Mouse (Mus musculus) forebrain, postnatal 0 days (tissue): ENCODE results near the gene Prrg3. TPM values are rescaled to one million over a fixed set of nuclear protein-coding genes. Genes with fewer than 3 reads are reported as not detected.

Experiments used
- ATAC-seq: fragments of 200-750 bp; cut with Nextera tagmentation; 2 replicates; pipeline ENCODE4 v1.8.0; 2017; ENCODE audit warnings: mild to moderate bottlenecking, moderate library complexity
- DNase-seq: peaks from one replicate; pipeline ENCODE4 v3.0.0-alpha.2; 2015
- H3K27ac ChIP-seq: fragments of 300-500 bp; sonication (generic); 2 replicates; pipeline ENCODE4 v1.5.1; 2014; ENCODE audit warnings: low read depth, mild to moderate bottlenecking, antibody characterized with exemption, low read length, moderate library complexity, mixed read lengths
- H3K27me3 ChIP-seq: fragments of 300-500 bp; sonication (generic); 2 replicates; pipeline ENCODE4 v1.6.1; 2014; ENCODE audit warnings: mild to moderate bottlenecking, low read length, mixed read lengths; ENCODE audit not compliant: insufficient read depth
- H3K36me3 ChIP-seq: fragments of 300-500 bp; sonication (generic); 2 replicates; pipeline ENCODE4 v1.6.1; 2014; ENCODE audit warnings: mild to moderate bottlenecking, moderate library complexity; ENCODE audit not compliant: insufficient read depth
- H3K4me1 ChIP-seq: fragments of 300-500 bp; sonication (generic); 2 replicates; pipeline ENCODE4 v1.6.1; 2014; ENCODE audit warnings: antibody characterized with exemption; ENCODE audit not compliant: insufficient read depth
- H3K4me2 ChIP-seq: fragments of 300-500 bp; sonication (generic); 2 replicates; pipeline ENCODE4 v1.6.1; 2014; ENCODE audit warnings: low read depth, mild to moderate bottlenecking, moderate library complexity
- H3K4me3 ChIP-seq: fragments of 300-500 bp; sonication (generic); 2 replicates; pipeline ENCODE4 v1.5.1; 2014; ENCODE audit warnings: low read depth, low read length, mixed read lengths
- H3K9ac ChIP-seq: fragments of 300-500 bp; sonication (generic); 2 replicates; pipeline ENCODE4 v1.6.1; 2014; ENCODE audit warnings: mild to moderate bottlenecking
- H3K9me3 ChIP-seq: fragments of 300-500 bp; sonication (generic); 2 replicates; pipeline ENCODE4 v1.6.1; 2016; ENCODE audit warnings: low read length
- CTCF ChIP-seq: sonication (generic); IDR thresholded peaks from 2 replicates; pipeline ENCODE4 v1.5.1; 2016; ENCODE audit warnings: antibody characterized with exemption, control low read depth, low read depth
- WGBS: fragments of 180-500 bp; shearing (Covaris S2); extraction: QIAGEN DNeasy Blood & Tissue Kit; methylation state at CpG from one replicate; pipeline ENCODE4 v1.1.7; 2014; 5-methylcytosine and 5-hydroxymethylcytosine counted together
- polyA plus RNA-seq: library from polyadenylated mRNA; unstranded; fragments of >200 nt; fragmentation: Nextera tagmentation; extraction: Ambion mirVana; gene quantifications from 2 replicates; pipeline ENCODE4 v1.2.1, GENCODE M21; 2015
- total RNA-seq: library from RNA; depleted of rRNA; stranded (reverse); fragments of >200 nt; gene quantifications from 2 replicates; pipeline ENCODE4 v1.2.3, GENCODE M21; 2014; rRNA removed

Gene Prrg3
- total RNA-seq (16.8 and 16.9 TPM in 2 replicates), polyA plus RNA-seq (3.6 and 7.5 TPM in 2 replicates)

- Histone ChIP-seq H3K9me3 (no peaks in the 10 kb centered on the region), H3K36me3 (no peaks in the 10 kb centered on the region), H3K9ac (peak within 1 kb of the TSS; percentile 73), H3K4me2 (peak within 1 kb of the TSS; percentile 65), H3K4me3 (peak within 1 kb of the TSS; percentile 46), H3K27ac (peak within 1 kb of the TSS; percentile 73), H3K27me3 (no peaks in the 10 kb centered on the region), H3K4me1 (no peaks in the 10 kb centered on the region)
- TF ChIP-seq CTCF, result no peak
- ATAC-seq, result peak; percentile 86
- 40% methylated on average over 63 of the region's 72 CpGs for WGBS
- peak; percentile 56 for DNase-seq
Measured at GRCm38 (mm10) chrX:71962073-71963051, at the start of gene Prrg3. TSS of gene Prrg3 (plus strand) at chrX:71962624.

- no peaks in the 10 kb centered on the region for H3K9me3 ChIP-seq
- no peak overlapping the region for H3K9ac ChIP-seq
- H3K27me3 ChIP-seq, result no peaks in the 10 kb centered on the region
- WGBS, result 26% methylated on average over 3 of the region's 3 CpGs
- H3K4me3 ChIP-seq, result no peak overlapping the region
- no peak overlapping the region for H3K4me2 ChIP-seq
- DNase-seq (peak; percentile 22), ATAC-seq (no peak)
- H3K36me3 ChIP-seq, result no peaks in the 10 kb centered on the region
- no peak overlapping the region for H3K27ac ChIP-seq
- TF ChIP-seq CTCF, result peak; percentile 63
- H3K4me1 ChIP-seq, result no peaks in the 10 kb centered on the region
Measured at GRCm38 (mm10) chrX:71946631-71947030, 15.8 kb upstream of the Prrg3 start.

GRCm38 (mm10) chrX:71958366-71958765 lies 4.1 kb upstream of the Prrg3 start:
- ATAC-seq, result no peak
- H3K27me3 ChIP-seq, result no peaks in the 10 kb centered on the region
- no peak overlapping the region for H3K4me3 ChIP-seq
- no peak for DNase-seq
- no peaks in the 10 kb centered on the region for H3K9me3 ChIP-seq
- no peak overlapping the region for H3K27ac ChIP-seq
- no peak overlapping the region for H3K9ac ChIP-seq
- no peak overlapping the region for H3K4me2 ChIP-seq
- H3K4me1 ChIP-seq, result no peaks in the 10 kb centered on the region
- TF ChIP-seq CTCF, result no peak
- no peaks in the 10 kb centered on the region for H3K36me3 ChIP-seq

- peak overlapping the region; percentile 73 for H3K27ac ChIP-seq
- 27% methylated on average over 9 of the region's 9 CpGs for WGBS
- peak overlapping the region; percentile 65 for H3K4me2 ChIP-seq
- H3K27me3 ChIP-seq, result no peaks in the 10 kb centered on the region
- peak overlapping the region; percentile 73 for H3K9ac ChIP-seq
- H3K4me1 ChIP-seq, result no peaks in the 10 kb centered on the region
- H3K9me3 ChIP-seq, result no peaks in the 10 kb centered on the region
- ATAC-seq, result peak; percentile 70
- no peaks in the 10 kb centered on the region for H3K36me3 ChIP-seq
- DNase-seq, result peak; percentile 44
- peak overlapping the region; percentile 46 for H3K4me3 ChIP-seq
- TF ChIP-seq CTCF, result no peak; the same call in 1 of the 2 replicates
Measured at GRCm38 (mm10) chrX:71963275-71963912, 970 bp downstream of the Prrg3 start.

GRCm38 (mm10) chrX:71968216-71968615 lies 5.8 kb downstream of the Prrg3 start:
- no peak for TF ChIP-seq CTCF
- Histone ChIP-seq H3K27ac (no peak overlapping the region), H3K4me1 (no peaks in the 10 kb centered on the region), H3K9ac (no peak overlapping the region), H3K4me3 (no peak overlapping the region), H3K27me3 (no peaks in the 10 kb centered on the region), H3K9me3 (no peaks in the 10 kb centered on the region), H3K36me3 (no peaks in the 10 kb centered on the region), H3K4me2 (no peak overlapping the region)
- DNase-seq (no peak), ATAC-seq (no peak)
- WGBS, result 73% methylated on average over 1 of the region's 1 CpGs

GRCm38 (mm10) chrX:71968816-71969215 lies 6.4 kb downstream of the Prrg3 start:
- H3K36me3 ChIP-seq, result no peaks in the 10 kb centered on the region
- no peaks in the 10 kb centered on the region for H3K4me1 ChIP-seq
- ATAC-seq (no peak), DNase-seq (no peak)
- H3K9me3 ChIP-seq, result no peaks in the 10 kb centered on the region
- no peak overlapping the region for H3K9ac ChIP-seq
- H3K4me2 ChIP-seq, result no peak overlapping the region
- H3K4me3 ChIP-seq, result no peak overlapping the region
- H3K27ac ChIP-seq, result no peak overlapping the region
- H3K27me3 ChIP-seq, result no peaks in the 10 kb centered on the region
- 81% methylated on average over 6 of the region's 6 CpGs for WGBS
- no peak for TF ChIP-seq CTCF

- 49% methylated on average over 5 of the region's 5 CpGs for WGBS
Measured at GRCm38 (mm10) chrX:71971325-71971724, 8.9 kb downstream of the Prrg3 start.

More at GRCm38 (mm10) chrX:71971325-71971724, 8.9 kb downstream of the Prrg3 start:
- no peaks in the 10 kb centered on the region for H3K36me3 ChIP-seq
- H3K4me1 ChIP-seq, result no peaks in the 10 kb centered on the region
- no peak for TF ChIP-seq CTCF
- H3K9ac ChIP-seq, result no peak overlapping the region
- H3K27ac ChIP-seq, result no peak overlapping the region
- ATAC-seq (peak; percentile 74; the same call in 1 of the 2 replicates), DNase-seq (peak; percentile 6)
- no peak overlapping the region for H3K4me3 ChIP-seq
- H3K27me3 ChIP-seq, result no peaks in the 10 kb centered on the region
- H3K4me2 ChIP-seq, result no peak overlapping the region
- H3K9me3 ChIP-seq, result no peaks in the 10 kb centered on the region
